Mouse (Mus musculus) kidney, adult 2 months (tissue): Measurements from ENCODE around the gene Depdc5.

Experiments
- CTCF ChIP-seq: fragments of 200-500 bp; conservative IDR thresholded peaks from 2 replicates; pipeline ENCODE4 v1.5.1; 2011; ENCODE audit warnings: low read depth, mild to moderate bottlenecking, control low read depth, low read length, moderate library complexity, mixed read lengths; ENCODE audit not compliant: insufficient read depth, insufficient read length
- POLR2A ChIP-seq: fragments of 200-500 bp; IDR thresholded peaks from one replicate; pipeline ENCODE4 v1.6.1; 2011; ENCODE audit warnings: low read depth, low read length, control low read depth

GRCm38 (mm10) chr5:32815396-32815795 is 48.1 kb upstream of the Depdc5 start:
- TF ChIP-seq CTCF (no peak), POLR2A (no peak)
